ENCODE assay signal across 14 mouse cellular contexts in the genomic region with DNA sequence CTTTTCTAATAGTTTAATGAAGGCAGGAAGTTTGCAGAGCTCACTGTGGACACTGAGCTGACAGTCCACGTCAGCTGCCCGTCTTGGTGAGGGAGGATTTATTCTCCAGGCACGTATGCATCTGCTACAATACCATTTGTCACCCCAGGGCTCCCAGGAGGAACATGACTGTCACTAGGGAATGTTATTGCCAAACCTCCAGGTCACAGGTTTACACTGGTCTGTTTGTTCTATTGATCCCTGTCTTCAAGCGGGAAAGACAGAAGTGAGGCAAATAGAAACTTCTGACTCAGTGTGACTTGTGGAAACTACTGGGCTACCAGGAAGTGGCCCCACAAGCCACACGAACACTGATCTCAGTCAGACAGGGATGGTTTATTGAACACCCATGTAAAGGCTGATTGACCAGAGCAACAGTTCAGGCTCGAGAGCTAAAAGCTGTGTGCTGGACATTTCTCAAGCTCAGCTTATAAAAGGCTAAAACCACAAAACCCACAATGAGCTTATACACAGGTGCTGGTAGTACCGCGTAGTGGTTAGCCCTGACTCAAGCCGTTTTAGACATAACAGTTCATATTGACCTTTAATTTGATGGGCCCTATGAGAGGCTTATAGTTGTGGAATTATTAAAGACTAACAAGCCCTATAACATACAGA. TPM values are rescaled to one million over a fixed set of nuclear protein-coding genes. Genes with fewer than 3 reads are reported as not detected.
DNase-seq lines count a peak whose midpoint lies in the region; ATAC-seq and TF ChIP-seq lines count a peak whose summit lies in the region.
"Had no signal": no experiment of that assay in that cellular context is flagged by ENCODE, and none has a peak within 500 bp of the region (broad histone marks: within the 10 kb centered on the region; RNA-seq: fewer than 3 reads in every experiment).

No protein-coding gene starts in this region.

- peaks cover 7% of the 10 kb centered on the region; the same call in 1 of the 2 replicates for H3K4me1 ChIP-seq in lung, embryonic 16.5 days (replicated peaks; ENCODE audit: control insufficient read depth, insufficient read depth, low read length)
- peaks cover 4% of the 10 kb centered on the region; the same call in 1 of the 2 replicates for H3K4me1 ChIP-seq in lung, adult 2 months (ENCODE audit: control insufficient read depth, insufficient read depth, low read length)
- no peaks in the 10 kb centered on the region; the same call in 1 of the 2 replicates for H3K4me1 ChIP-seq in liver, embryonic 11.5 days (replicated peaks; ENCODE audit: control insufficient read depth, insufficient read depth, low read length)
- peaks cover 18% of the 10 kb centered on the region for H3K4me1 ChIP-seq in stomach, embryonic 16.5 days (ENCODE audit: control insufficient read depth, insufficient read depth, low read length)
- H3K4me1 ChIP-seq: forebrain, embryonic 10.5 days had no signal

- H3K9ac ChIP-seq in lung, embryonic 16.5 days (ENCODE audit: low read length) = no peak overlapping the region
- no peak overlapping the region for H3K9ac ChIP-seq in liver, embryonic 11.5 days (ENCODE audit: low read depth, low read length)
- H3K9ac ChIP-seq in stomach, embryonic 16.5 days (ENCODE audit: low read length) = no peak overlapping the region
- H3K9ac ChIP-seq: heart, embryonic 12.5 days; neural tube, embryonic 15.5 days had no signal

- 60% methylated on average over 9 of the region's 9 CpGs for WGBS in lung, embryonic 16.5 days
- 66% methylated on average over 9 of the region's 9 CpGs for WGBS in lung, adult 2 months
- 51% methylated on average over 9 of the region's 9 CpGs for WGBS in liver, embryonic 11.5 days
- WGBS in stomach, embryonic 16.5 days = 45% methylated on average over 9 of the region's 9 CpGs

- TF ChIP-seq CTCF in lung, adult 2 months (IDR thresholded peaks at IDR 0.05; ENCODE audit: insufficient read depth, low read length) = no peak

- H3K9me3 ChIP-seq in lung, embryonic 16.5 days (ENCODE audit: control insufficient read depth, low read length) = no peaks in the 10 kb centered on the region
- H3K9me3 ChIP-seq in liver, embryonic 11.5 days (ENCODE audit: control insufficient read depth, low read length) = no peaks in the 10 kb centered on the region
- no peaks in the 10 kb centered on the region for H3K9me3 ChIP-seq in stomach, embryonic 16.5 days (replicated peaks; ENCODE audit: control insufficient read depth, low read length)
- H3K9me3 ChIP-seq: forebrain, embryonic 10.5 days; heart, embryonic 12.5 days; midbrain, embryonic 10.5 days; neural tube, embryonic 15.5 days had no signal

- DNase-seq in cerebellum, postnatal 10 days = peak; percentile 59 to 62
- DNase-seq in cerebellum, adult 9-11 months = no peak
- DNase-seq in lung, adult 2 months = no peak
- no peak for DNase-seq in liver, embryonic 11.5 days (ENCODE audit: low spot score)
- DNase-seq in gastrocnemius, postnatal 36 days = no peak
- DNase-seq: right cerebral cortex, postnatal 25 days had no signal

- no peak overlapping the region for H3K27ac ChIP-seq in lung, embryonic 16.5 days (ENCODE audit: low read length)
- H3K27ac ChIP-seq in liver, embryonic 11.5 days (ENCODE audit: low read depth, low read length) = no peak overlapping the region
- no peak overlapping the region for H3K27ac ChIP-seq in stomach, embryonic 16.5 days (ENCODE audit: low read length)
- H3K27ac ChIP-seq: forebrain, embryonic 10.5 days; midbrain, embryonic 10.5 days; neural tube, embryonic 15.5 days had no signal

- no peak overlapping the region for H3K4me2 ChIP-seq in lung, embryonic 16.5 days (ENCODE audit: low read depth, low read length)
- H3K4me2 ChIP-seq in liver, embryonic 11.5 days = no peak overlapping the region
- peak overlapping the region; percentile 16; the same call in 1 of the 2 replicates for H3K4me2 ChIP-seq in stomach, embryonic 16.5 days (ENCODE audit: low read depth, low read length)
- H3K4me2 ChIP-seq: heart, embryonic 12.5 days; neural tube, embryonic 15.5 days had no signal

- no peak overlapping the region for H3K4me3 ChIP-seq in lung, embryonic 16.5 days (ENCODE audit: low read length)
- H3K4me3 ChIP-seq in lung, adult 2 months (replicated peaks; ENCODE audit: extremely low read depth, low read depth, low read length) = no peak overlapping the region
- no peak overlapping the region for H3K4me3 ChIP-seq in liver, embryonic 11.5 days (ENCODE audit: low read depth, low read length)
- no peak overlapping the region for H3K4me3 ChIP-seq in stomach, embryonic 16.5 days (replicated peaks; ENCODE audit: low read length)
- H3K4me3 ChIP-seq: forebrain, embryonic 10.5 days; heart, embryonic 12.5 days; midbrain, embryonic 10.5 days; neural tube, embryonic 15.5 days had no signal

- no peaks in the 10 kb centered on the region for H3K36me3 ChIP-seq in lung, embryonic 16.5 days (ENCODE audit: control insufficient read depth, insufficient read depth, low read length)
- H3K36me3 ChIP-seq in liver, embryonic 11.5 days (ENCODE audit: control insufficient read depth, insufficient read depth, low read length) = no peaks in the 10 kb centered on the region
- H3K36me3 ChIP-seq in stomach, embryonic 16.5 days (ENCODE audit: control insufficient read depth, insufficient read depth, low read length) = no peaks in the 10 kb centered on the region
- H3K36me3 ChIP-seq: forebrain, embryonic 10.5 days; heart, embryonic 12.5 days; midbrain, embryonic 10.5 days; neural tube, embryonic 15.5 days had no signal

- no peaks in the 10 kb centered on the region for H3K27me3 ChIP-seq in lung, embryonic 16.5 days (ENCODE audit: control insufficient read depth, insufficient read depth, low read depth, low read length)
- no peaks in the 10 kb centered on the region for H3K27me3 ChIP-seq in liver, embryonic 11.5 days (replicated peaks; ENCODE audit: control insufficient read depth, insufficient read depth, low read length)
- H3K27me3 ChIP-seq in stomach, embryonic 16.5 days (ENCODE audit: control insufficient read depth, insufficient read depth, low read length) = no peaks in the 10 kb centered on the region
- H3K27me3 ChIP-seq: heart, embryonic 12.5 days; neural tube, embryonic 15.5 days had no signal

- peak; percentile 26; the same call in 1 of the 2 replicates for ATAC-seq in lung, embryonic 16.5 days (ENCODE audit: low read depth)
- ATAC-seq in liver, embryonic 11.5 days (replicated peaks; ENCODE audit: low FRiP score) = peak; percentile 58
- no peak for ATAC-seq in stomach, embryonic 16.5 days (ENCODE audit: insufficient read depth, low FRiP score)
- no peak for ATAC-seq in monocyte, adult 5-6 weeks (replicated peaks; ENCODE audit: insufficient number of reproducible peaks, low FRiP score, low TSS enrichment, poor library complexity, severe bottlenecking)
- ATAC-seq: CD4-positive, CD25-positive, alpha-beta regulatory T cell, adult 4 months had no signal

- intact Hi-C loops in gastrocnemius, postnatal 36 days (cut with DNase I) = loop anchor here (1.0 kb wide), 1 partner anchor 172 kb away; no protein-coding TSS in a partner anchor

- no peak for TF ChIP-seq POLR2A in lung, adult 2 months (IDR thresholded peaks at IDR 0.05; ENCODE audit: borderline replicate concordance, extremely low read depth, low read depth, low read length)

RNA-seq across cellular contexts. Expression of gene Metap2, which starts 49.1 kb away (rescaled TPM):
- polyA plus RNA-seq in lung, embryonic 16.5 days (2015; fragmentation: Nextera tagmentation; extraction: Ambion mirVana) = 179 and 192 TPM in 2 replicates
- polyA plus RNA-seq in lung, adult 2 months (2012; rRNA removed) = 32.1 and 42.0 TPM in 2 replicates
- polyA plus RNA-seq in liver, embryonic 11.5 days (2014; fragmentation: Nextera tagmentation; extraction: Ambion mirVana) = 397 and 398 TPM in 2 replicates
- polyA plus RNA-seq in stomach, embryonic 16.5 days (2015; fragmentation: Nextera tagmentation; extraction: Ambion mirVana) = 191 TPM in 2 replicates
- 120 to 140 TPM (median 133 TPM) in 3 replicates for total RNA-seq in monocyte, adult 5-6 weeks (2017)
- 100 to 1,000 TPM; 156 to 159 TPM for total RNA-seq in gastrocnemius, postnatal 36 days (2021)

Comparison
In these comparisons a context has a peak if more than half of its experiments do, and no peak if none do; other contexts are left out.
1. DNase-seq: peak in cerebellum, postnatal 10 days (2 of 2); none in cerebellum, adult 9-11 months (single experiment), lung, adult 2 months (single experiment), liver, embryonic 11.5 days (single experiment) and gastrocnemius, postnatal 36 days (0 of 2).
2. ATAC-seq: peak in lung, embryonic 16.5 days (single experiment) and liver, embryonic 11.5 days (single experiment); none in stomach, embryonic 16.5 days (single experiment) and monocyte, adult 5-6 weeks (single experiment).